ENCODE assay signal across 8 mouse cellular contexts in genomic region chr11:22002783-22003340, GRCm38 (mm10). TPM values are rescaled to one million over a fixed set of nuclear protein-coding genes. Genes with fewer than 3 reads are reported as not detected.
A peak's percentile ranks its signal among the peaks of the same experiment; 100 is the strongest.
DNase-seq lines count a peak whose midpoint lies in the region; ATAC-seq and TF ChIP-seq lines count a peak whose summit lies in the region.

Gene Otx1, minus strand, starts transcription at chr11:22002897.

- peak within 1 kb of the TSS; percentile 96 for H3K27ac ChIP-seq in forebrain, embryonic 14.5 days (ENCODE audit: low read depth, low read length)
- no peak within 1 kb of the TSS for H3K27ac ChIP-seq in intestine, embryonic 16.5 days (ENCODE audit: low read length)
- H3K27ac ChIP-seq in stomach, postnatal 0 days (replicated peaks), result no peak within 1 kb of the TSS

- TF ChIP-seq POLR2A in lung, adult 2 months (IDR thresholded peaks at IDR 0.05; ENCODE audit: borderline replicate concordance, extremely low read depth, low read depth, low read length), result no peak

- peaks cover 30% of the 10 kb centered on the region for H3K27me3 ChIP-seq in forebrain, embryonic 14.5 days (replicated peaks; ENCODE audit: control insufficient read depth, insufficient read depth, low read length)
- H3K27me3 ChIP-seq in intestine, embryonic 16.5 days (replicated peaks; ENCODE audit: control insufficient read depth, insufficient read depth, low read length), result peaks cover 79% of the 10 kb centered on the region
- peaks cover 22% of the 10 kb centered on the region; the same call in 1 of the 2 replicates for H3K27me3 ChIP-seq in stomach, postnatal 0 days (ENCODE audit: control insufficient read depth, insufficient read depth, low read length)

- peak within 1 kb of the TSS; percentile 0 for H3K4me3 ChIP-seq in lung, adult 2 months (replicated peaks; ENCODE audit: extremely low read depth, low read depth, low read length)
- peak within 1 kb of the TSS; percentile 67 for H3K4me3 ChIP-seq in forebrain, embryonic 14.5 days (ENCODE audit: low read depth, low read length)
- peak within 1 kb of the TSS; percentile 52 for H3K4me3 ChIP-seq in intestine, embryonic 16.5 days (ENCODE audit: low read length)
- peak within 1 kb of the TSS; percentile 49 for H3K4me3 ChIP-seq in stomach, postnatal 0 days (ENCODE audit: low read depth, low read length)

- H3K4me2 ChIP-seq in forebrain, embryonic 14.5 days (ENCODE audit: low read length), result peak within 1 kb of the TSS; percentile 82
- peak within 1 kb of the TSS; percentile 90 for H3K4me2 ChIP-seq in intestine, embryonic 16.5 days (ENCODE audit: low read depth, low read length)
- H3K4me2 ChIP-seq in stomach, postnatal 0 days (replicated peaks; ENCODE audit: low read depth), result peak within 1 kb of the TSS; percentile 82

- no peaks in the 10 kb centered on the region for H3K36me3 ChIP-seq in forebrain, embryonic 14.5 days (ENCODE audit: control insufficient read depth, insufficient read depth, low read length)
- no peaks in the 10 kb centered on the region for H3K36me3 ChIP-seq in intestine, embryonic 16.5 days (ENCODE audit: control insufficient read depth, insufficient read depth, low read length)
- H3K36me3 ChIP-seq in stomach, postnatal 0 days (ENCODE audit: control insufficient read depth, insufficient read depth, low read length), result no peaks in the 10 kb centered on the region

- DNase-seq in lung, adult 2 months, result no peak
- DNase-seq in lung, postnatal 36 days, result no peak
- DNase-seq in cerebellum, postnatal 14 days, result peak; percentile 48 to 49
- peak; percentile 77 for DNase-seq in forebrain, embryonic 14.5 days (ENCODE audit: low spot score)
- DNase-seq in lung, postnatal 14 days, result peak; percentile 9
- DNase-seq in stomach, postnatal 0 days (ENCODE audit: low spot score), result peak; percentile 27
- no peak for DNase-seq in frontal cortex, postnatal 25 days (ENCODE audit: low spot score in 2 of 2)

- peaks cover 12% of the 10 kb centered on the region for H3K4me1 ChIP-seq in lung, adult 2 months (ENCODE audit: control insufficient read depth, insufficient read depth, low read length)
- H3K4me1 ChIP-seq in forebrain, embryonic 14.5 days (ENCODE audit: control insufficient read depth, insufficient read depth, low read length), result peaks cover 21% of the 10 kb centered on the region
- H3K4me1 ChIP-seq in intestine, embryonic 16.5 days (ENCODE audit: control insufficient read depth, insufficient read depth, low read length), result peaks cover 19% of the 10 kb centered on the region
- 0 out of 2 replicates have a peak, but pooled peaks cover 5% of the 10 kb centered on the region for H3K4me1 ChIP-seq in stomach, postnatal 0 days (replicated peaks; ENCODE audit: control insufficient read depth, insufficient read depth)

- TF ChIP-seq EP300 in stomach, postnatal 0 days (optimal IDR thresholded peaks at IDR 0.05), result no peak

- ATAC-seq in forebrain, embryonic 14.5 days, result no peak
- ATAC-seq in intestine, embryonic 16.5 days, result no peak
- no peak for ATAC-seq in stomach, postnatal 0 days (ENCODE audit: low FRiP score, low TSS enrichment)

- H3K9ac ChIP-seq in forebrain, embryonic 14.5 days (ENCODE audit: low read length), result peak within 1 kb of the TSS; percentile 93
- H3K9ac ChIP-seq in intestine, embryonic 16.5 days (ENCODE audit: low read depth, low read length), result peak within 1 kb of the TSS; percentile 25; the same call in 1 of the 2 replicates
- 0 out of 2 replicates have a peak within 1 kb of the TSS, but pooled peaks have one; percentile 28 for H3K9ac ChIP-seq in stomach, postnatal 0 days (ENCODE audit: low read length)

- no peaks in the 10 kb centered on the region for H3K9me3 ChIP-seq in forebrain, embryonic 14.5 days (replicated peaks; ENCODE audit: control insufficient read depth, low read length)
- no peaks in the 10 kb centered on the region; the same call in 1 of the 2 replicates for H3K9me3 ChIP-seq in intestine, embryonic 16.5 days (ENCODE audit: control insufficient read depth, low read length)
- H3K9me3 ChIP-seq in stomach, postnatal 0 days (ENCODE audit: control insufficient read depth, low read length), result no peaks in the 10 kb centered on the region

- no peak for TF ChIP-seq CTCF in lung, adult 2 months (IDR thresholded peaks at IDR 0.05; ENCODE audit: insufficient read depth, low read length)
- no peak for TF ChIP-seq CTCF in stomach, postnatal 0 days (IDR thresholded peaks at IDR 0.05; ENCODE audit: low read depth)

- WGBS in lung, adult 2 months, result 6% methylated on average over 34 of the region's 34 CpGs
- WGBS in forebrain, embryonic 14.5 days, result 0% methylated on average over 34 of the region's 34 CpGs
- under 1% methylated on average over 34 of the region's 34 CpGs for WGBS in intestine, embryonic 16.5 days
- 2% methylated on average over 34 of the region's 34 CpGs for WGBS in stomach, postnatal 0 days

RNA-seq across cellular contexts. Expression of gene Otx1, which starts in this region (rescaled TPM):
- 0.70 and 1.5 TPM in 2 replicates for polyA plus RNA-seq in lung, adult 2 months (2012; rRNA removed)
- 9.8 and 11.1 TPM in 2 replicates for polyA plus RNA-seq in forebrain, embryonic 14.5 days (2014; fragmentation: Nextera tagmentation; extraction: Ambion mirVana)
- polyA plus RNA-seq in intestine, embryonic 16.5 days (2015; fragmentation: Nextera tagmentation; extraction: Ambion mirVana), result not detected in 2 replicates
- polyA plus RNA-seq in stomach, postnatal 0 days (2015; fragmentation: Nextera tagmentation; extraction: Ambion mirVana), result 0.02 TPM in 1 of 2 replicates, not detected in the other

Comparison
In these comparisons a context has a peak if more than half of its experiments do, and no peak if none do; other contexts are left out.
1. DNase-seq: peak in cerebellum, postnatal 14 days (2 of 2), forebrain, embryonic 14.5 days (single experiment) and lung, postnatal 14 days (single experiment); none in lung, adult 2 months (single experiment), lung, postnatal 36 days (single experiment) and frontal cortex, postnatal 25 days (0 of 2).
2. Peak in DNase-seq, H3K4me3 ChIP-seq, H3K9ac ChIP-seq and H3K4me2 ChIP-seq in stomach, postnatal 0 days; RNA of the gene not detected or under 1 TPM.
3. H3K4me3 ChIP-seq: peak in every context shown above with its lines; median percentile 67 in forebrain, embryonic 14.5 days; 52 in intestine, embryonic 16.5 days; 49 in stomach, postnatal 0 days; 0 in lung, adult 2 months.
4. H3K9ac ChIP-seq: peak in every context shown above with its lines; median percentile 93 in forebrain, embryonic 14.5 days; 28 in stomach, postnatal 0 days; 25 in intestine, embryonic 16.5 days.
5. Peak in every context shown above with its lines, with median percentiles within 50 percentile points of each other: H3K4me2 ChIP-seq.